In genomic region chr3:37753148-37753547, GRCm38 (mm10) we compare ENCODE assay signal across 20 mouse cellular contexts. TPM values are rescaled to one million over a fixed set of nuclear protein-coding genes. Genes with fewer than 3 reads are reported as not detected.
DNase-seq lines count a peak whose midpoint lies in the region; TF ChIP-seq lines count a peak whose summit lies in the region.
"Had no signal": no experiment of that assay in that cellular context is flagged by ENCODE, and none has a peak within 500 bp of the region (broad histone marks: within the 10 kb centered on the region; RNA-seq: fewer than 3 reads in every experiment).

No protein-coding gene starts in this region.

- H3K27ac ChIP-seq in layer of hippocampus, adult 2 months, result no peak overlapping the region
- H3K27ac ChIP-seq: embryonic facial prominence, embryonic 10.5 days; forebrain, embryonic 10.5 days; heart, embryonic 15.5 days; hindbrain, embryonic 15.5 days had no signal

- H3K4me3 ChIP-seq in layer of hippocampus, adult 2 months, result no peak overlapping the region
- H3K4me3 ChIP-seq: embryonic facial prominence, embryonic 10.5 days; forebrain, embryonic 10.5 days; heart, embryonic 15.5 days; hindbrain, embryonic 15.5 days had no signal

- peak; percentile 92 for DNase-seq in heart, adult 11 months
- no peak for DNase-seq in heart, postnatal 4 days
- peak; percentile 47 for DNase-seq in CD4-positive, CD25-positive, alpha-beta regulatory T cell, adult 2 months (ENCODE audit: low read depth, low spot score)
- DNase-seq in fat pad, adult 2 months (ENCODE audit: extremely low read depth, low read depth, low spot score), result peak; percentile 30
- DNase-seq in naive thymus-derived CD4-positive, alpha-beta T cell, adult 2 months (ENCODE audit: low read depth), result peak; percentile 37
- no peak for DNase-seq in kidney, postnatal 14 days
- no peak for DNase-seq in layer of hippocampus, adult 2 months (ENCODE audit: low spot score in 2 of 2)
- DNase-seq in thymus, postnatal 4 days, result no peak
- DNase-seq: adrenal gland, postnatal 10 days; cerebellum, adult 18-20 months; cerebellum, adult 9-11 months; cerebellum, postnatal 36 days; gastrocnemius, postnatal 10 days; heart, postnatal 14 days; kidney, adult 11 months had no signal

- TF ChIP-seq CTCF in layer of hippocampus, adult 2 months (conservative IDR thresholded peaks at IDR 0.05), result no peak

RNA-seq across cellular contexts. Expression of gene Gm5148, which starts 28.9 kb away (rescaled TPM):
- under 1 TPM; 0.25 to 0.43 TPM for total RNA-seq in heart, postnatal 4 days (2021)
- 1 to 10 TPM; 5.1 to 5.9 TPM for total RNA-seq in layer of hippocampus, adult 2 months (2021)
- total RNA-seq: heart, adult 18-20 months; heart, postnatal 14 days had no signal

Comparison
In these comparisons a context has a peak if more than half of its experiments do, and no peak if none do; other contexts are left out.
1. DNase-seq: peak in heart, adult 11 months (single experiment), CD4-positive, CD25-positive, alpha-beta regulatory T cell, adult 2 months (single experiment), fat pad, adult 2 months (single experiment) and naive thymus-derived CD4-positive, alpha-beta T cell, adult 2 months (single experiment); none in heart, postnatal 4 days (single experiment), kidney, postnatal 14 days (single experiment), layer of hippocampus, adult 2 months (0 of 2) and thymus, postnatal 4 days (single experiment).
2. RNA of gene Gm5148, which starts 28.9 kb away (total RNA-seq): 5.1 to 5.9 TPM in layer of hippocampus, adult 2 months; 0.25 to 0.43 TPM in heart, postnatal 4 days; every median in the first group is over 4 times any median in the second.